Mouse (Mus musculus) megakaryocyte, embryonic 14.5 days (primary cell): Measurements from ENCODE around the gene Gm47955. TPM values are rescaled to one million over a fixed set of nuclear protein-coding genes. Genes with fewer than 3 reads are reported as not detected.
"Not testable (repeated sequence)": the region's sequence is repeated elsewhere in the genome, so short reads cannot be mapped to it uniquely, and the experiment has no call there.

ENCODE experiments used
- H3K27me3 ChIP-seq: replicated peaks from 2 replicates; pipeline ENCODE3; 2012; ENCODE audit warnings: inconsistent platforms
- H3K36me3 ChIP-seq: replicated peaks from 2 replicates; pipeline ENCODE3; 2012; ENCODE audit warnings: low read length, inconsistent platforms, mixed read lengths
- H3K4me1 ChIP-seq: 2 replicates; pipeline ENCODE4 v1.6.1; 2012; ENCODE audit warnings: inconsistent platforms
- H3K4me3 ChIP-seq: replicated peaks from 2 replicates; pipeline ENCODE3; 2012; ENCODE audit warnings: moderate library complexity, mild to moderate bottlenecking, inconsistent platforms
- H3K9me3 ChIP-seq: 2 replicates; pipeline ENCODE4 v1.6.1; 2012; ENCODE audit warnings: inconsistent platforms
- FLI1 ChIP-seq: IDR thresholded peaks from 2 replicates; pipeline ENCODE4 v1.6.1; 2012; ENCODE audit warnings: low read length, inconsistent platforms, mixed read lengths
- GATA1 ChIP-seq: IDR thresholded peaks from 3 replicates; pipeline ENCODE4 v1.6.1; 2012; ENCODE audit warnings: mixed read lengths, low read length, inconsistent platforms, borderline replicate concordance
- polyA plus RNA-seq: library from polyadenylated mRNA; stranded (reverse); fragments of >175 nt; gene quantifications from 2 replicates; pipeline ENCODE4 v1.2.3, GENCODE M21; 2012; ENCODE audit warnings: low replicate concordance; ENCODE audit not compliant: insufficient read depth

Gm47955 gene
- polyA plus RNA-seq, 1 experiment = not detected

- no peaks in the 10 kb centered on the region for H3K4me1 ChIP-seq
- TF ChIP-seq FLI1 = no peak
- TF ChIP-seq GATA1 = no peak
- H3K9me3 ChIP-seq = no peaks in the 10 kb centered on the region
- H3K4me3 ChIP-seq = no peak overlapping the region
- H3K36me3 ChIP-seq = no peaks in the 10 kb centered on the region
- H3K27me3 ChIP-seq = peaks cover 5% of the 10 kb centered on the region
These were observed 32.0 kb downstream of the Gm47955 start for GRCm38 (mm10) chr1:82992093-82992492.

GRCm38 (mm10) chr1:82993947-82994346, 33.9 kb downstream of the Gm47955 start:
- no peaks in the 10 kb centered on the region for H3K4me1 ChIP-seq
- no peaks in the 10 kb centered on the region for H3K36me3 ChIP-seq
- no peak overlapping the region for H3K4me3 ChIP-seq
- H3K9me3 ChIP-seq = no peaks in the 10 kb centered on the region
- H3K27me3 ChIP-seq = peaks cover 5% of the 10 kb centered on the region
- TF ChIP-seq GATA1 (no peak), FLI1 (no peak)

- not testable (repeated sequence) for H3K27me3 ChIP-seq, H3K36me3 ChIP-seq, H3K4me3 ChIP-seq, H3K4me1 ChIP-seq
- peaks cover 14% of the 10 kb centered on the region; the same call in 1 of the 2 replicates for H3K9me3 ChIP-seq
These were observed 40.2 kb downstream of the Gm47955 start, which contains the start of gene Gm47959 for GRCm38 (mm10) chr1:83000306-83000705. Gene Gm47959 (plus strand): TSS chr1:83000548.

GRCm38 (mm10) chr1:83006218-83007179, 46.4 kb downstream of the Gm47955 start:
- Histone ChIP-seq H3K9me3 (peaks cover 17% of the 10 kb centered on the region; the same call in 1 of the 2 replicates), H3K27me3 (no peaks in the 10 kb centered on the region), H3K36me3 (no peaks in the 10 kb centered on the region), H3K4me3 (no peak overlapping the region), H3K4me1 (no peaks in the 10 kb centered on the region)
- no peak for TF ChIP-seq GATA1
- no peak for TF ChIP-seq FLI1

GRCm38 (mm10) chr1:83007471-83007870, 47.4 kb downstream of the Gm47955 start:
- Histone ChIP-seq H3K4me1 (no peaks in the 10 kb centered on the region), H3K36me3 (no peaks in the 10 kb centered on the region), H3K9me3 (peaks cover 20% of the 10 kb centered on the region; the same call in 1 of the 2 replicates), H3K27me3 (no peaks in the 10 kb centered on the region), H3K4me3 (no peak overlapping the region)
- no peak for TF ChIP-seq FLI1
- TF ChIP-seq GATA1 = no peak

Other genes starting within 250 kb of the Gm47955 start
- 380 and 485 TPM in 2 replicates for gene Mff, start 235.4 kb upstream of the Gm47955 start, polyA plus RNA-seq
- not detected in 2 replicates for gene Tm4sf20, start 191.8 kb upstream of the Gm47955 start, polyA plus RNA-seq
- gene Gm47791, start 189.0 kb upstream of the Gm47955 start, polyA plus RNA-seq = not detected in 2 replicates
- 3.0 and 4.2 TPM in 2 replicates for gene Agfg1, start 120.8 kb upstream of the Gm47955 start, polyA plus RNA-seq
- not detected in 2 replicates for gene A030005L19Rik, start 47.0 kb upstream of the Gm47955 start, polyA plus RNA-seq
- 0.16 TPM in 1 of 2 replicates, not detected in the other for gene A030014E15Rik, start 35.4 kb upstream of the Gm47955 start, polyA plus RNA-seq
- not detected in 2 replicates for gene Gm6217, start 28.9 kb upstream of the Gm47955 start, polyA plus RNA-seq
- not detected in 2 replicates for gene A030003K21Rik, start 16.9 kb upstream of the Gm47955 start, polyA plus RNA-seq
- gene Gm7544, start 4.3 kb upstream of the Gm47955 start, polyA plus RNA-seq = not detected in 2 replicates
- not detected in 2 replicates for gene Gm47959, start 40.3 kb downstream of the Gm47955 start, polyA plus RNA-seq
- gene Slc19a3, start 78.2 kb downstream of the Gm47955 start, polyA plus RNA-seq = not detected in 2 replicates
- not detected in 2 replicates for gene Krtap28-10, start 82.2 kb downstream of the Gm47955 start, polyA plus RNA-seq
- not detected in 2 replicates for gene Gm47969, start 84.6 kb downstream of the Gm47955 start, polyA plus RNA-seq
- not detected in 2 replicates for gene A030005K14Rik, start 99.1 kb downstream of the Gm47955 start, polyA plus RNA-seq
- 1.9 TPM in 1 of 2 replicates, not detected in the other for gene Krtap28-13, start 100.6 kb downstream of the Gm47955 start, polyA plus RNA-seq
- gene Ccl20, start 156.5 kb downstream of the Gm47955 start, polyA plus RNA-seq = not detected in 2 replicates
- not detected in 2 replicates for gene Daw1, start 199.5 kb downstream of the Gm47955 start, polyA plus RNA-seq